Mouse (Mus musculus) intestine, embryonic 14.5 days (tissue): Measurements from ENCODE around the gene Fras1. TPM values are rescaled to one million over a fixed set of nuclear protein-coding genes. Genes with fewer than 3 reads are reported as not detected.

ENCODE experiments used
- ATAC-seq: fragments of 200-750 bp; cut with Nextera tagmentation; replicated peaks from 2 replicates; pipeline ENCODE4 v1.8.0; 2017; ENCODE audit warnings: low read depth, moderate number of reproducible peaks, moderate TSS enrichment, moderate library complexity; ENCODE audit not compliant: low FRiP score, low TSS enrichment
- DNase-seq: peaks from one replicate; pipeline ENCODE4 v3.0.0-alpha.2; 2018; ENCODE audit warnings: low spot score
- H3K27ac ChIP-seq: fragments of 300-500 bp; sonication (generic); 2 replicates; pipeline ENCODE4 v1.5.1; 2014; ENCODE audit warnings: low read depth, mild to moderate bottlenecking, control low read depth
- H3K27me3 ChIP-seq: fragments of 300-500 bp; sonication (generic); replicated peaks from 2 replicates; pipeline ENCODE4 v1.6.1; 2014; ENCODE audit warnings: low read length, control low read depth; ENCODE audit not compliant: control insufficient read depth, insufficient read depth
- H3K36me3 ChIP-seq: fragments of 300-500 bp; sonication (generic); 2 replicates; pipeline ENCODE4 v1.6.1; 2014; ENCODE audit warnings: low read length, control low read depth; ENCODE audit not compliant: control insufficient read depth, insufficient read depth
- H3K4me1 ChIP-seq: fragments of 300-500 bp; sonication (generic); replicated peaks from 2 replicates; pipeline ENCODE4 v1.6.1; 2014; ENCODE audit warnings: low read length, control low read depth, mixed read lengths; ENCODE audit not compliant: control insufficient read depth, insufficient read depth
- H3K4me2 ChIP-seq: fragments of 300-500 bp; sonication (generic); 2 replicates; pipeline ENCODE4 v1.6.1; 2014; ENCODE audit warnings: low read length
- H3K4me3 ChIP-seq: fragments of 300-500 bp; sonication (generic); 2 replicates; pipeline ENCODE4 v1.5.1; 2014; ENCODE audit warnings: low read depth, low read length, control low read depth, mixed read lengths
- H3K9ac ChIP-seq: fragments of 300-500 bp; sonication (generic); 2 replicates; pipeline ENCODE4 v1.6.1; 2014; ENCODE audit warnings: mild to moderate bottlenecking, low read length
- H3K9me3 ChIP-seq: fragments of 300-500 bp; sonication (generic); 2 replicates; pipeline ENCODE4 v1.6.1; 2016; ENCODE audit warnings: low read length, control low read depth; ENCODE audit not compliant: control insufficient read depth
- WGBS: fragments of 180-500 bp; shearing (Covaris S2); extraction: QIAGEN DNeasy Blood & Tissue Kit; methylation state at CpG from one replicate; pipeline ENCODE4 v1.1.7; 2014; 5-methylcytosine and 5-hydroxymethylcytosine counted together
- polyA plus RNA-seq: library from polyadenylated mRNA; unstranded; fragments of >200 nt; fragmentation: Nextera tagmentation; extraction: Ambion mirVana; gene quantifications from 2 replicates; pipeline ENCODE4 v1.2.1, GENCODE M21; 2014

Gene Fras1
- polyA plus RNA-seq, 1 experiment from 2014 or later = 41.4 TPM

DNA sequence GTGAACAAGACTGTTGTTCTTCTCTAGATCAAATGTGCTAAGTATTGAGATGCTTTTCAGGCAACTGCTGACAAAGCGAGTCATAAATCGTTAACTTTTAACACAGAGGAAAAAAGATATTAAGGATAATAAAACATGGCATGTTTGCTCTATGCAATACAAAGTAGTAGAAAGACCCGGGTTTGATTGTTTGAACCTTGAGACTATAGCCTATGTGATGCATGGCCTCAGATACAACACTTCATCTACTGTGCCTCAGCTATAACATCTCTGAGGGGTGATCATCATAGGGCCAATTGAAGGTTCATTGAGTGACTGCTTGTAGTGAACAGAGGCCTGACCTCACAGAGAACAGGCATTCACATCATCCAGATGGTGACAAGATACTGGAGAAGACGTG, 17.3 kb downstream of the Fras1 start:
- WGBS = 72% methylated on average over 4 of the region's 4 CpGs
- Histone ChIP-seq H3K27ac (no peak overlapping the region), H3K9me3 (no peaks in the 10 kb centered on the region; the same call in 1 of the 2 replicates), H3K4me2 (no peak overlapping the region), H3K36me3 (no peaks in the 10 kb centered on the region), H3K4me3 (no peak overlapping the region), H3K9ac (no peak overlapping the region), H3K4me1 (peaks cover 2% of the 10 kb centered on the region; the same call in 1 of the 2 replicates), H3K27me3 (no peaks in the 10 kb centered on the region)
- DNase-seq (no peak), ATAC-seq (no peak)

DNA sequence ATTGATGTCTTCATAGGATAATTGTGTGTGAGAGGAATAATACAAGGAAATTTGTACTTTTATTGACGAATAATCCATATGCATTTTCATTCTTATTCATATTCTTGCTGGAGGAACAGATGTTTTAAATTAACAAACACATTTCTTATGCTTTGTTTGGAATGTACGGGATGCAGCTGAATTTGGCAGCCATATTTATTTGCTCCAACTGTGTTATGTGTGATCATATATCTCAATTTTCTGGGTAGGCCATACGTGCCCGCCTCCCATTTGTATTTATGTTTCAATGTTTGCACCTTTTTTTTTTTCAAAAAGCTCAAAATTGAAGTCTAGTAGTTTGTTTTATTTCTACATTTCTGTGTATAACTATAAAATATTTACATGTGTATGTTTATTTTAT, 21.2 kb downstream of the Fras1 start:
- DNase-seq = no peak

DNA sequence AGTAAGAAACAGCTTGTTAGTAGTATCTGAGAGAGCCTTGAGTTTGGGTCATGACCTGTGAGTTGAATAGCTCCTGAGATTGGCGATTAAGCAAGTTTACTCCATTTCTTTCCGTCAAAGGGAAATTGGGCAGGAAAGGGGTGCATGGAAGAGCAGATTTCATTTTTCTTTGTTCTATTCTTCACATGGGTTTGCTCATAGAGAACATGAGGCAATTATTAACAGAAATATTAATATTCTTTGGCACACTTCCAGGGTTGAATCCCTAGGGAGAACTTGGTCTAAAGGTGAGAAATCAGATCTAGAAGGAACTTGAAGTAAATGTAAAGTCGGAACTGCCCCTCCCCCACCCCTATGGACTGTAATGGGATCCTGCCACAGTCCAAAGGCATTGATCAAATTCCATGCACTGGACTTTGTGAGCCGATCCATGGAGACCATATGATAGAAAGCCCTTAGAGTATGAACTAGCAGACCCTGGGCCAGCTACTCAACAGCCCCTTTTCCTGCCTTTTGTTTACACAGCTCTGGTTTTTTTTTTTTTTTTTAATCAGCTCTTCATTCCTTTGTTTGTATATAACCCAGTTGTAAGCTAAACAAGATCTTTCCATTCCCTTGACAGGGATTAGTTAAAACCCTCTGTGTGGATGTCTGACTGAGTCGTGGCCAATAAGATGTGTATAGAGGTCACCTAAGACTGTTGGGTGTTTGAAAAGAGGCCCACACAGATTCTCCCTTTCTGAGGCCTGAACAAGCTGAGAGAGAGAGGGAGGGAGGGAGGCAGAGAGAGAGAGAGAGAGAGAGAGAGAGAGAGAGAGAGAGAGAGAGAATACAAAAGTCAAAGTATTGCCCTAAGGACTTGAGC, 22.3 kb downstream of the Fras1 start:
- H3K36me3 ChIP-seq = no peaks in the 10 kb centered on the region
- H3K9me3 ChIP-seq = no peaks in the 10 kb centered on the region
- ATAC-seq (peak; percentile 40; the same call in 1 of the 2 replicates), DNase-seq (no peak)
- no peaks in the 10 kb centered on the region for H3K27me3 ChIP-seq
- no peak overlapping the region for H3K27ac ChIP-seq
- H3K4me3 ChIP-seq = no peak overlapping the region
- WGBS = 30% methylated on average over 5 of the region's 5 CpGs
- H3K9ac ChIP-seq = no peak overlapping the region
- no peak overlapping the region; the same call in 1 of the 2 replicates for H3K4me2 ChIP-seq
- H3K4me1 ChIP-seq = peaks cover 9% of the 10 kb centered on the region; the same call in 1 of the 2 replicates

More for the DNA sequence above, 21.2 kb downstream of the Fras1 start:
- Histone ChIP-seq H3K4me3 (no peak overlapping the region), H3K36me3 (no peaks in the 10 kb centered on the region), H3K4me2 (no peak overlapping the region), H3K27ac (no peak overlapping the region), H3K9me3 (no peaks in the 10 kb centered on the region), H3K4me1 (peaks cover 9% of the 10 kb centered on the region; the same call in 1 of the 2 replicates), H3K27me3 (no peaks in the 10 kb centered on the region), H3K9ac (no peak overlapping the region)
- no peak for ATAC-seq
- 84% methylated on average over 4 of the region's 4 CpGs for WGBS

DNA sequence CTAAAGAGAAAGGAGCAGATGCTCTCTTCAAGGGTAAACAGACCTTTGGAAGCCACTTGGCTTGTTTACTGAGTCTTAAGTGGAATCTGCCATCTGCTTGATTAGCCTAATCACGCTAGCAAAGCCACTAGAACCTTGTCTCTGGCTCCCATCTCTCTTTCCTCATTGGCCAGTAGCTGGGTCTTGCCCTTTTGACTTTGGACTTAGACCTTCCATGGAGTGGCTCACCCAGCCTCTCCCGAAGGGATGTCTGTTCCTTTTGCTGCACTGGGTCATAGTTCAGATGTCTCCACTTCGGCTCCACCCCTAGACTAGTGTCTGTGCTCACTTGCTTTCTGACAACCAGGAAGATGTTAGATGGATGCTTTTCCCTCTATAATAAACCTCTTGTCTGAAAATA, 28.8 kb downstream of the Fras1 start:
- Histone ChIP-seq H3K27ac (no peak overlapping the region), H3K4me1 (peaks cover 8% of the 10 kb centered on the region), H3K27me3 (no peaks in the 10 kb centered on the region), H3K36me3 (no peaks in the 10 kb centered on the region), H3K4me3 (no peak overlapping the region), H3K9ac (no peak overlapping the region), H3K9me3 (no peaks in the 10 kb centered on the region), H3K4me2 (no peak overlapping the region)
- DNase-seq = peak; percentile 48
- WGBS = 62% methylated on average over 3 of the region's 3 CpGs
- ATAC-seq = no peak

DNA sequence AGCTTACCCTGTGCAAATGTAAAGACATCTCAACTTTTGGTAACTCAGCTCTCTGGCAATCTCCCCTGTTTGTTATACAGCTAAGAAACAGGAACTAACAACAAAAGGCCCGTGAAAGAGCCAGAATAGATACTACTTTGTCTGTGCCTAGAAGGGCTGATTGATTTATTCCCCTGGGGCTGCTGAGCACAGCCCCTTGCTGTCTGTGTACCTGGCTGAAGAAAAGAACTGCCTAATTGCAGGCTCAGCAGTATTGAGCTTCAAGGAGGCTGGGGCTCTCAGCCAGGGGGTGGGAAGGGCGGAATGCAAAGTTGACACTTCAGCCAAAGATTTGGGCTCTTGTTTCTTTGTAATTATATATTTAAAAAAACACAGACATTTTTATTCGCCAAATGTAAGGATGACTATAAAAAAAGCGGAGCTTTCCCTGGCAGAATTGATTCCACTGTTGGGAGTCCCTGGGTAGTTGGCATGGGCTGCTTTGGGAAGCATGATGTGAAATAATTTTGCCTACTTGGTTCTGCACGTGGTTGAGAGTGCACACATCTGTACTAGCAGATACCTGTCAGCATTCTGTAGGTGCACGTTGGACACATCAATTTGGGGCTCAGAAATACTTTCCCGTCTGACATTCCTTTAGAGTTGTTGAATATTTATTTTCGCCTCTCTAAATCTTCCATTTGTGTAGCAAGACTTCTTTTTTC, 31.5 kb downstream of the Fras1 start:
- DNase-seq (peak; percentile 42), ATAC-seq (no peak)
- Histone ChIP-seq H3K27me3 (no peaks in the 10 kb centered on the region), H3K9ac (no peak overlapping the region), H3K4me1 (peaks cover 10% of the 10 kb centered on the region), H3K27ac (no peak overlapping the region), H3K36me3 (no peaks in the 10 kb centered on the region), H3K9me3 (no peaks in the 10 kb centered on the region), H3K4me3 (no peak overlapping the region), H3K4me2 (no peak overlapping the region)
- 59% methylated on average over 8 of the region's 8 CpGs for WGBS

DNA sequence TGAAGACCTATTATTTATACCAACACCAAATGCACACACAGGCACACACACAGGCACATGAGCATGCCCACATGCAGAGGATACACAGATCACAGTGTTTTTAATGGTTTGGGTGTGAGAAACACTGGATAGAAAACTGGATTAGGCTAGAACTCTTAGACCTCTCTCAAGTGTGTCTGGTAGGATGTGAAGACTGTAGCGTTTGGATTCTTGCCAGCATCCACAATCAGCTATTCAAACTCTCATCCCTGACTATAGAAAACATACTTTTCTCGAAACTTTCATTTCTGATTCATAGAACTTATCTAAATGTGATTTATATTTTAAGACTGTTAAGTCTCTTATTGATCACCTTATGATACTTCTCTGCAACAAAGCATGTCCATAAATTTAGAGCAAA, 34.5 kb downstream of the Fras1 start:
- Histone ChIP-seq H3K27ac (no peak overlapping the region), H3K36me3 (no peaks in the 10 kb centered on the region), H3K4me3 (no peak overlapping the region), H3K4me2 (no peak overlapping the region), H3K27me3 (no peaks in the 10 kb centered on the region), H3K9me3 (no peaks in the 10 kb centered on the region), H3K4me1 (peaks cover 20% of the 10 kb centered on the region), H3K9ac (no peak overlapping the region)
- no peak for DNase-seq
- no peak for ATAC-seq
- 61% methylated on average over 2 of the region's 2 CpGs for WGBS

DNA sequence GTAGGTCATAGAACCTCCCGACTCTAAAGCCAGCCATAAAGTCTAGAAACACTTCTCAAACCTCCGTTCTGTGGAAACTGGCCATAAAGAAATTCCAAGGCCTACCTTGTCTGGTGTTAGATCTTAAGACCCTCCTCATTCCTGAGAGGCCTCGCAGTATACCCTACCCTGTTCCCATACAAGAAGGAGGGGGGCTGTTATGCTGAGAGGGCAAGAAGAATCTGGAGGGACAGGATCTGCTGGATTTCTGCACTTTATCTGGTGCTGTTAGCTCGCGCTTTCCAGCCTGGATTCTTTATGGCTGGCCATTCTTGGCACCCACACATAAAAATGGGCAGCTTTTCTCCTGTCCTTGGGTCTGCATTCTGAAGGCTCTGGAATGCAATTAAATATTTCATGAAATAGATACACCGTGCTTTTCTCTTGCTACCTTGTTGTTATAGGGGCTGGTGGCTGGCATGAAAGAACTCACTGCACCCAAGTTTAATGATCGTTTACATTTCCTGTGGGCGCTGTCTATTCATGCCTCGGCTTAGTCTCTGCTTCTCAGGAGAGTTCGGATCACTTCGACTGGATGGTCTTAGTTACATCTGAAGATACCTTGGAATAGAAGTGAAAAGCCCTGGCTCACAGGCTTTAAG, 39.1 kb downstream of the Fras1 start:
- WGBS = 36% methylated on average over 11 of the region's 11 CpGs
- Histone ChIP-seq H3K9ac (no peak overlapping the region), H3K4me1 (peaks cover 20% of the 10 kb centered on the region), H3K4me3 (no peak overlapping the region), H3K36me3 (no peaks in the 10 kb centered on the region), H3K9me3 (no peaks in the 10 kb centered on the region), H3K27ac (peak overlapping the region; percentile 38; the same call in 1 of the 2 replicates), H3K4me2 (peak overlapping the region; percentile 15), H3K27me3 (no peaks in the 10 kb centered on the region)
- DNase-seq (no peak), ATAC-seq (peak; percentile 82)

DNA sequence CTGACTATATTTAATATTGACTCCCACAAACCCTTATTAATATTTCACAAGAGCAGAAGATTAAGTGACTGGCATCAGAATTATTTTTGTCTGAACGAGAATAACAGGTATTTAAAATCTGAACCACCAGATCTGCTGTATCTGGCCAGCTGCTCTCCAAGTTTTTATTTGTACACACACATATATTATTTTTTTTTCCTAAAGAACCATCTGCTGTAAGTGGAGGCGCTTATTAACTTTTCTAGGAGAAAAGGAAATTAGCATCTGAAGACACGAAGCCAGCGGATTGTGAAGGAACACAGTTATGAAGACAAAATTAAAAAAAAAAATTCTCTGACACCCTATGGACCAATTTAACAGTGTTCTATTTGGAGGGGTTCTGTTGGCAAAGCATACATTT, 43.4 kb downstream of the Fras1 start:
- H3K9ac ChIP-seq = no peak overlapping the region
- H3K36me3 ChIP-seq = no peaks in the 10 kb centered on the region
- no peak overlapping the region for H3K4me2 ChIP-seq
- no peaks in the 10 kb centered on the region for H3K9me3 ChIP-seq
- 85% methylated on average over 4 of the region's 4 CpGs for WGBS
- no peak overlapping the region for H3K27ac ChIP-seq
- H3K27me3 ChIP-seq = no peaks in the 10 kb centered on the region
- no peak overlapping the region for H3K4me3 ChIP-seq
- no peak for ATAC-seq
- H3K4me1 ChIP-seq = peaks cover 16% of the 10 kb centered on the region
- DNase-seq = no peak
